Mouse (Mus musculus) spleen, adult 2 months (tissue): ENCODE data around the gene Kcnf1.

Experiments used
- CTCF ChIP-seq: fragments of 200-500 bp; IDR thresholded peaks from 2 replicates; pipeline ENCODE4 v1.5.1; 2011; ENCODE audit warnings: mild to moderate bottlenecking, inconsistent platforms; ENCODE audit not compliant: insufficient read depth, insufficient read length, insufficient replicate concordance; ENCODE audit errors: extremely low read depth
- POLR2A ChIP-seq: fragments of 200-500 bp; IDR thresholded peaks from 2 replicates; pipeline ENCODE4 v1.6.1; 2011; ENCODE audit warnings: low read depth, low read length, inconsistent platforms

DNA sequence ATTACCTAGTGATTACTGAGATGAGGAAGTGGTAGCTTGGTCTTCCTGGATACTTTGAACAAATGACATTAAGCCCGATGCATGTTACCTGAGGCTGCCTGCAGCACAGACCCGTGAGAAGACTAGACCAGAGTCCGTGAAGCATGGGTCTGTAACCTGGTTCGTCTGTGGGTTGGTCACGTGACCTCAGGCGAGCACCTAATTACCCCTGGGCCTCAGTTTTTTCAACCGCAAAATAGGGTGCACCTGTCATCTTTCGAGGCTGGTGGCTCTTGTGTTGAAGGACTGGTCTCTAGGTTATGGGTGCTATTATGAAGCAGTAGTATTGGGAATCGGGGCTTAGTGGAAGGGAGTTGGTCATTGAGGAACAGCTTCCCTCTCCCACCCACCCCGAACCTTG lies 45.1 kb downstream of the Kcnf1 start:
- TF ChIP-seq POLR2A = no peak
- TF ChIP-seq CTCF = no peak
